Mouse (Mus musculus): ENCODE data around the gene Gm9508.
"Not testable (repeated sequence)": the region's sequence is repeated elsewhere in the genome, so short reads cannot be mapped to it uniquely, and the experiment has no call there.

Gene Gm9508

GRCm38 (mm10) chr10:77697133-77697532 is at the start of gene Gm9508:
Gene Gm9508 (minus strand): TSS chr10:77697233.
- DNase-seq, result no peak

DNA sequence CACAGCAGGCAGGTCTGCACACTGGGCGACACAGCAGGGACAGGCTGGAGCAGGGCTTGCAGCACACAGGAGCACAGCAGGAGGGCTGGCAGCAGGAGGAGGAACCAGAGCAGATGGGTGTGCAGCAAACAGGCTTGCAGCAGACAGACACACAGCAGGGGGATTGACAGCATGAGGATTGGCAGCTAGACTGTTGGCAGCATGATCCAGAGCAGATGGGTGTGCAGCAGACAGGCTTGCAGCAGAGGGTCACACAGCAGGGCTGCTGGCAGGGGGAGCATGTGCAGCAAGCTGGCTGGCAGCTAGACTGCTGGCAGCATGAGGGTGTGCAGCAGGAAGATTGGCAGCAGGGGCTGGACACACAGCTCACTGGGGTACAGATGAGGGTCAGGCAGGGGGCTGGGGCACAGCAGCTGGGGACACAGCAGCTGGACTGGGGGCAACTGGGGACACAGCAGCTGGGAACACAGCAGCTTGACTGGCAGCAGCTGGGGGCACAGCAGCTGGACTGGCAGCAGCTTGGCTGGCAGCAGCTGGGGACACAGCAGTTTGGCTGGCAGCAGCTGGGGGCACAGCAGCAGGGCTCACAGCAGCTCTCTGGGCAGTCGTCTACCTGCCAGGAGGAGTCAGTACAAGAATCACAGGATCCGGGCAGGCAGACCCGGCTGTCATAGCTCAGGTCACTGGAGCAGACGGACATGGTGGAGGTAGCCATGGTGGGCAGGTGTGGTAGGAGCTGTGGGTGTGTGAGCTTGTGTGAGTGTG is 45.1 kb upstream of the Gm9508 start, which contains the start of gene Gm18596:
TSS of gene Gm18596 (minus strand) at position 715 of the 765 bp plus-strand sequence.
- not testable (repeated sequence) for DNase-seq

DNA sequence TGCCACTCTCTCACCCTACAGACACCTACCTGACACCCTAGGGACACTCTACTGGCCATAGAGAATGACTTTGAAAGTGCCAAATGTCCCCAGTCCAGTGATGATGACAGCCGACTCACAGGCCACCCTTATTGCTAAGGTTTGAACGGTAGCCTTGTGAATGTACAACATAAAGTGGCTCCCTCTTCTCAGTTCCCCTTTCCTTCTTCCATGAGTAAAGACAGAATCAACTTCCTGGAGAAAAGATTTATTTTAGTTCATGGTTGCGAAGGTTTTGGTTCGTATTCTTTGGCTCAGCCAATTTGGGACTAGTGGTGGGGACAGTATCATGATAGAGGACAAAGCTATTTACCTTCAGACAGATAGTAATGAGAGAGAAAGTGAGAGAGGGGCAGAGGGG is 41.9 kb upstream of the Gm9508 start:
- no peak for DNase-seq

GRCm38 (mm10) chr10:77735928-77736327 is 38.9 kb upstream of the Gm9508 start:
- no peak for DNase-seq

DNA sequence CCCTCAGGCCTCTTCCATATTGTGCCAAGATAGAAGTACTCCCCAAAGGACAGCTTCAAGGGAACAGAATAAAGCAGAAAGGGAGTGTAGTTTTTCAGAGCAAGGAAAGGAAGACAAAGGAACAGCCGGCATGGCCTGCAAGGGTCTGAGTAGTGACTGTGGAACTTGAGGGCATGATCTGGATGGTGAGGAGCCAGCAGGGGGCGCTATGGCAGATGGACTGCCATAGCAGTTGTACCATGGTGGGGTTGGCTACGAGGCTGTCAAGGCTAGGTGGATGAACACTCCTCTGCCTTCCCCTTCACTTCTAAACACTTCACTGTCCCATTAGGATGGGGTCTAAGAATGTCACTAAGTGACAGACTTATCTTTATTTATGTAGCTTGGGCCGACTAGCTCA is 32.2 kb upstream of the Gm9508 start:
- DNase-seq, result no peak

- DNase-seq, result no peak
These were observed 31.2 kb upstream of the Gm9508 start for GRCm38 (mm10) chr10:77728280-77728679.

DNA sequence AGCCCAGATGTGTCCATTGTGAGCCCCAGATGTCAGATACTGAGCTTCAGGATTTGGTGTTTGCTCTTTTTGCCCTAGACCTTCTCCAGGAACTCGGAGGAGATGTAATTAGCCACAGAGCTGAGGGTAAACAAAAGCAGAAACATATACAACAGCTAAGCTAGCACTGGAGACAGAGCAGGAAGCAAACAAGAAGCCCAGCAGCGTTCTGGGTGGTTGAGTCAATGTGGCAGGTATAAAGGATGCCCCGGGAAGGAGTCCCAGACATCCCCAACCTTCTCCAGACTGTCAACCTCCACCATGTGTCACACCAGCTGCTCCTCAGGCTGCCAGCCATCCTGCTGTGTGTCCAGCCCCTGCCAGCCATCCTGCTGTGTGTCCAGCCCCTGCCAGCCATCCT is 29.2 kb upstream of the Gm9508 start, which contains the start of gene Gm10100:
TSS of gene Gm10100 (plus strand) at position 301 of the 400 bp plus-strand sequence.
- no peak for DNase-seq

DNA sequence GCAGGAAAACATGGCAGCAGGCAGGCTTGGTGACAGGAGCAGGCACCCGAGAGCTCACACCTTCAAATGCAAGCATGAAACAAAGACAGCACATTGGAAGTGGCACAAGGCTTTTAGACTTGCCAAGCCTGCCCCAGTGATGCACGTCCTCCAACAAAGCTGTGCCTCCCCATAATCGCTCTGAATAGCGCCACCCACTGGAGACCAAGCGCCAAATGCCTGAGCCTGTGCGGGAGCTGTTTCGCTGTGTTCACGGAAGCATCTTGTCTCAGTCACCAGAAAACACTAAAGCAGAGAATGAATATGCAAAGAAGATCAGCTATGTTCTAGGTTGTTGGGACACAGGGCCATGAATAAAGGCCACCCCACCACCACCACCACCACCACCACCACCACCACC is 27.8 kb upstream of the Gm9508 start:
- no peak for DNase-seq

DNA sequence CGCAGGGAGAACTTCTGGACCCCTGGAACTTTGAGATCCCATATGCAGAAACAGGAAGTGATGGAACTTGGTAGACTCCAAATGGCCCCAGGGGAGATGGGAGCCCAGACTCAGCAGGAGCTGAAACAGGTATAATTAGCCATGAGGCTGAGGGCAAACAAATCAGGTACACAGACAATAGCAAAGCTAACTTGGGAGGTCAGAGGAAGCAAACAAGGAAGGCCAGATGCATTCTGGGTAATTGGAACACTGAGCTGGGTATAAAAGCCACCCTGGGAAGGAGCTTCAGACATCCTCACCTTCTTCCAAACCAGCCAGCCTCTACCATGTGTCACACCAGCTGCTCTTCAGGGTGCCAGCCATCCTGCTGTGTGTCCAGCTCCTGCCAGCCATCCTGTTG is 23.3 kb upstream of the Gm9508 start, which contains the start of gene Krtap12-1:
TSS of gene Krtap12-1 (plus strand) at position 301 of the 400 bp plus-strand sequence.
- DNase-seq, result not testable (repeated sequence)

GRCm38 (mm10) chr10:77715507-77715906 is 18.5 kb upstream of the Gm9508 start, which contains the start of gene Gm10142:
Gene Gm10142 (plus strand): TSS chr10:77715807.
- DNase-seq, result no peak

DNA sequence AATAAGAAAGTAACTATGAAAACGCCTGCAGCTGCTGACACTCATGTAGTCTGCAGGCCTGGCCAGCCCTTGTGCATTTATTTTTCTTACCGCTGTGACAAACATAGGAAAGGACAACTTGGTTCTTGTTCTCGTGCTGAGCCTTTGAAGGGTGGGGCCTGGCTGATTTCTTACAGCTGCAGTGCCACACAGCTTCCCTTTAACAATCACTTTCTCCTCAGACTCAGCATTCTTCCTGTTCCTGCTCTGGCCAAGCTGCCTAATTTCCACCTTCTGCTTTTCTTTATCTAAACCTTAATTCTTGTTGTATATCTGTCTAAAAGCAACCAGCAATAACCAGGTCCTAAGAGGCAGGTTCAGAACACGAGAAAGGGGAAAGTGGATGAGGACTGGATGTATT is 16.7 kb upstream of the Gm9508 start:
- DNase-seq, result no peak

DNA sequence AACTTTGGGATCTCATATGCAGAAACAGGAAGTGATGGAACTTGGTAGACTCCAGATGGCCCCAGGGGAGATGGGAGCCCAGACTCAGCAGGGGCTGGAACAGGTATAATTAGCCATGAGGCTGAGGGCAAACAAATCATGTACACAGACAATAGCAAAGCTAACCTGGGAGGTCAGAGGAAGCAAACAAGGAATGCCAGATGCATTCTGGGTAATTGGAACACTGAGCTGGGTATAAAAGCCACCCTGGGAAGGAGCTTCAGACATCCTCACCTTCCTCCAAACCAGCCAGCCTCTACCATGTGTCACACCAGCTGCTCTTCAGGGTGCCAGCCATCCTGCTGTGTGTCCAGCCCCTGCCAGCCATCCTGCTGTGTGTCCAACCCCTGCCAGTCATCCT is 14.1 kb upstream of the Gm9508 start, which contains the start of gene Gm10024:
TSS of gene Gm10024 (plus strand) at position 301 of the 400 bp plus-strand sequence.
- DNase-seq, result not testable (repeated sequence)

DNA sequence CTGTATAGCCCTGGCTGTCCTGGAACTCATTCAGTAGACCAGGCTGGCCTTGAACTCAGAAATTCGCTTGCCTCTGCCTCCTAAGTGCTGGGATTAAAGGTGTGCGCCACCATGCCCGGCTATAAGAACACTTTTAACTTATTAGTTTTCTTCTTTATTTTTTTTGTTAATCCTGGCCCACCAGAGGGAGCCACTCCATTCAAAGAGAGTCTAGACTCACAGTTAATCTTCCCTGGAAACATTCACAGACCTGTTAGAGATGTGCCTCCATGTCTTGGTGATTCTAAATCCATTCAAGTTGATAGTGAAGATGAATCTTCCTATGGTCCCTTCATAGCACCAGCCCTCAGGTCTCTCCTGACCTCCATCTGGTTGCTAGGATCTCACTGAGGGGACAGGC is 12.8 kb upstream of the Gm9508 start:
- no peak for DNase-seq

GRCm38 (mm10) chr10:77706326-77706725 is 9.3 kb upstream of the Gm9508 start, which contains the start of gene Gm10272:
Gene Gm10272 (plus strand): TSS chr10:77706626.
- no peak for DNase-seq

DNA sequence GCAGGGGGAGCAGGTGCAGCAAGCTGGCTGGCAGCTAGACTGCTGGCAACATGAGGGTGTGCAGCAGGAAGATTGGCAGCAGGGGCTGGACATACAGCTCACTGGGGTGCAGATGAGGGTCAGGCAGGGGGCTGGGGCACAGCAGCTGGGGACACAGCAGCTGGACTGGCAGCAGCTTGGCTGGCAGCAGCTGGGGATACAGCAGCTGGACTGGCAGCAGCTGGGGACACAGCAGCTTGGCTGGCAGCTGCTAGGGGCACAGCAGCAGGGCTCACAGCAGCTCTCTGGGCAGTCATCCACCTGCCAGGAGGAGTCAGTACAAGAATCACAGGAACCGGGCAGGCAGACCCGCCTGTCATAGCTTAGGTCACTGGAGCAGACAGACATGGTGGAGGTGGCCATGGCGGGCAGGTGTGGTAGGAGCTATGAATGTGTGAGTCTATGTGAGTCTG is 6.7 kb downstream of the Gm9508 start, which contains the start of gene Gm19402:
TSS of gene Gm19402 (minus strand) at position 402 of the 452 bp plus-strand sequence.
- DNase-seq, result not testable (repeated sequence)

- no peak for DNase-seq
These were observed 10.0 kb downstream of the Gm9508 start for GRCm38 (mm10) chr10:77687021-77687420.

DNA sequence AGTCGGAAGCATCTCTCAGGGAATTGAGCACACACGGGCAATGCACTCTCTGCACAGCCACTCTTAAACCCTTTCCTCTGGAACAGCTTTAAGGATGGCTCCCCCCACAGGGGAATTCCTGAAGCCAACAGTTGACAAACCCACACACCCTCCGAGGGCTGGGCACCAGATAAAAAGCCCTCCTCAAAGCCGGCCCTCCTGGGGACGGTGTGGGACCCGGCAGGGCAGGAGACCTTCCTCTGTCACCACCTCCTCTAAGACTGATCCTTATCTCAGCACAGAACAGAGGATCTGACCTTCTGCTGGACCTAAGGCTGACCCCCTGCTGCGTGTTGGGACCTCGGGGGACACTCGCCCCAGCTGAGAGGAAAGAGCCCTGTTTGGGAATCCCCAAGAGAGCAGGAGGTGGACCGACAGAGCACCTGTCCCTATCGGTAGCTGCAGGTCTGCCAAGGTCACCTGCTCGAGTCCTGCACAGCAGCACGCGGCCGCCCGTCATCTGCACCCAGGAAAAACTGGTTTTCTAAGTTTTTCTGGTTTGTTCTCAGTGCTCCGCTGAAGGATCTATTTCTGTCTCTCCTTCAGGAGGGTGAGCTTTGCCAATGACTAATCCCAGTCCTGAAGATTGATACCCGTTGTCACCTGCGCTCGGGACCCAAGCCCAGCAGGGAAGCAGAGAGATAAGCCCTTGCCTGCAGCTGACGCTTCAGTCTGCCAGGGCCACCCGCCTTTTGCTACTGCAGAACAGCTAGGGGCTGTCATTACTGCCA is 11.0 kb downstream of the Gm9508 start, which contains the start of gene Tspear:
TSS of gene Tspear (plus strand) at position 675 of the 770 bp plus-strand sequence.
- DNase-seq, result no peak

DNA sequence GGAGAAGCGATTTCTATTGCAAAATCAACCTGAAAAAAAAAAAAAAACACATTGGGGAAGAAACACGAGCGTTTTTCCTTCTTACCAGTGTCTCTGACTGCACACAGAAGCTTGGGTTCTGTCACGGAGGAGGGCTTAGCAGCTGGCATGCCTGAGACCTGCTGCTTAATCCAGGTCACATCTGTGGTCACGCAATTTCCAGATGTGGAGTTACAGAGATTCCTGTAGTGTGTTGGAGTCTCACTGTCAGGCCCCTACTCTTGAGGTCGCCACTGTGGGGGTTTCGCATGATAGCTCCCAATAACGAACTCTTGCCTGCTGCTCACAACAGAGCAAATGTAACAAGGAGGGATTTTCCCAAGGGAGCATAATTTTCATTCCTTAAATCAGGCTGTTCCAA is 12.9 kb downstream of the Gm9508 start:
- DNase-seq, result no peak

DNA sequence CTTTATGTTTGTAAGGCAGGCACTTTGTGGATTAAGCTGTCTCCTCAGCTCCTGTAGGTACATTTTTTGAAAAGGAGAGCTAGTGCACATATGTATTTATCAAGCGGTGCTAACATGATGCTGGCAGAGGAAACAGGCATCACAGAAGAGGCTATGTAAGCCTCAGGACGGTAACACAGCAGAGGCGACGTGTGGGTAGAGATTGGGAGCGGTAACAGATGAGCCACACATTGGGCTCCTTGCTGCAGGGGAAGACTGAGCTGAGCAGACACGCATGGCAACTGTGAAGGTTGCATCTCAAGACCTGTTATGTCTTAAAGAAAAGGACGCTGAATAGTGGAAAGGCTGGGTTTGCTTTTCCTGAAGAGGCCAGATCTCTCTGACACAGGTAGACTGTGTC is 14.0 kb downstream of the Gm9508 start:
- no peak for DNase-seq

DNA sequence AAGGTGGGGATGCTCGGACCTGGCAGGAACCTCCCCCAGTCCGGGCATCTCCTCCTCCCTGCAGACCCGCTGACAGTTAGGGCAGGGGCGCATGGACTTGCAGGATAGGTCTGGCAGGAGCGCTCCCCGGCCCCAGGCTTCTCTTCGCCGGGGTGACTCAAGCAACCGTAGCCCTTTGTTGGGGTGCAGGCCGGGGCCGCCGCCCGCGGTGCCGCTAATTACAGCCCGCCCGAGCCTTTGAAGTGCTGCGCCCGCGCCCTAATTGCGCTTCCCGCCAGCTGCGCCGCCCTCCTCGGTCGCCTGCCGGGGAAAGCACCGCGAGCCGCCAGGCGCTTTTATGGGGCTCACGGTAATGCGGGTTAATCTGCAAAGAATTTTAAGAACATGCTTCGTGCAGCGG is 19.5 kb downstream of the Gm9508 start:
- no peak for DNase-seq

DNA sequence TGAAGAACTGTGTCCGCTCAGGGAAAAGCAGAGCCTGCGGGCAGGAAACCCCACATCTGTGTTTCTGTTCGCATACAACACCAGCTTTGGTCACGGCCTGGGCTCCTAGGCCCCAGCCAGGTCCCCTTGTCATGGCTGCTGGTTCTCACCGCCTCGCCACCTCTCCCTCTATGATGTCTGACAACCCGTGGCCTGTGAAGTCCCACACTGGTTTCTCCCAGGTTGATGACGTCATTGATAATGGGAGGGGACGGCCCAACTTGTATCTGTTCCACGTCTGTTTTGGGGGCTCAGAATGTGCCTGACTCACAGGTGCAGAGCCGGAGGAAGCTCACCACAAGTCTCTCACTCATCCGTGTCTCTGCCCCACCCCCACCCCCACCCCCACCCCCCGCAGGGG is 23.3 kb downstream of the Gm9508 start:
- DNase-seq, result peak; percentile 43 to 70

GRCm38 (mm10) chr10:77671519-77671918 is 25.5 kb downstream of the Gm9508 start:
- DNase-seq, result no peak

DNA sequence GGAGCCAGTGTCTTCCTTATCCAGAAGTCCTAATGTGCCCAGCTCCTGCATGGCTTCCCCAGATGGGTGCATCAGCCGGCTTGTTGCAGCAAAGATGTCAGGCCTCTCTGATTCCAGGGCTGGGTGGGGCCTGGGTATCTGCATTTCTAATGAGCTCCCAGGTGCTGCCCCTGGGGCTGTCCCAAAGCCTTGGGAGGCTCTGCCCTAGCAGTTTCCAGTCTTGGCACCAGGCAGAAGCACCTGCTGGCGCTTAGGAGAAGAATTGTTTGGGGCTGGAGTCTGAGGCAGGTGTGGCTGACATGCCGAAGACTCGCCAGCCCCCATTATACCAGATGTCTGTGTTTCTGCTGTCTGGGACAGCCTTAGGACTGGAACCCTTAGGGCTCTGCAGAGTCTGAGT is 26.3 kb downstream of the Gm9508 start:
- DNase-seq, result no peak
